21 mouse cellular contexts compared by ENCODE assay signal in the genomic region with DNA sequence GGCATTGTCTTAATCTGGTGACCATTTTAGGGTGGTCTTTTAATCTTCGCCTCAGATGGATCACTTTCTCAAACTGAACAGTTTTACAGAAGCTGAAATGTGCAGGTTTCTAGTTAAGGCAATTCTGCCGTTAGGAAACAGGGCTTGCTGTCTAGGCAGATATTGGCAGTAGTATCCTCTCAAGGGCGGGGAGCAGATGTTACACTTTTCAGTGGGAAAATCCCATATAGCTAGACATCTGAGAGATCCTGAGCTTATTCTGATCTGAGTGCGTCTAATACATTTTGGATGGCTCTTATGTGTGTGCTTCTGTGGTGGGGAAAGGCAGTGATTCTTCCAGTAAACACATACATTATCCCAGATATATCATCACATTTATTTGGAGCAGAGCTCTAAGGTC.
"Had no signal": no experiment of that assay in that cellular context is flagged by ENCODE, and none has a peak within 500 bp of the region (broad histone marks: within the 10 kb centered on the region; RNA-seq: fewer than 3 reads in every experiment).

No protein-coding gene starts in this region.

- DNase-seq: kidney, adult 18-20 months; kidney, adult 9 months; kidney, postnatal 14 days; kidney, postnatal 4 days; left cerebral cortex, postnatal 4 days; liver, postnatal 0 days; lung, embryonic 14.5 days; retina, postnatal 1 day; right cerebral cortex, postnatal 4 days; thymus, postnatal 25 days had no signal

- H3K9me3 ChIP-seq: limb, embryonic 12.5 days; limb, embryonic 15.5 days; midbrain, embryonic 12.5 days; midbrain, embryonic 15.5 days; neural tube, embryonic 12.5 days; neural tube, embryonic 15.5 days had no signal

- H3K27ac ChIP-seq: limb, embryonic 12.5 days; limb, embryonic 15.5 days; liver, embryonic 14.5 days; macrophage; midbrain, embryonic 12.5 days; midbrain, embryonic 15.5 days; neural tube, embryonic 12.5 days; neural tube, embryonic 15.5 days; stomach, postnatal 0 days had no signal

- H3K4me1 ChIP-seq: limb, embryonic 12.5 days; limb, embryonic 15.5 days; midbrain, embryonic 12.5 days; midbrain, embryonic 15.5 days; neural tube, embryonic 12.5 days; neural tube, embryonic 15.5 days had no signal

- H3K27me3 ChIP-seq: limb, embryonic 12.5 days; limb, embryonic 15.5 days; midbrain, embryonic 12.5 days; midbrain, embryonic 15.5 days; neural tube, embryonic 12.5 days; neural tube, embryonic 15.5 days had no signal

- ATAC-seq: liver, postnatal 0 days; lung, postnatal 0 days; midbrain, embryonic 15.5 days had no signal

- H3K4me3 ChIP-seq: limb, embryonic 12.5 days; limb, embryonic 15.5 days; midbrain, embryonic 12.5 days; midbrain, embryonic 15.5 days; neural tube, embryonic 12.5 days; neural tube, embryonic 15.5 days had no signal

- H3K4me2 ChIP-seq: limb, embryonic 12.5 days; limb, embryonic 15.5 days; liver, embryonic 11.5 days; lung, embryonic 14.5 days; midbrain, embryonic 12.5 days; midbrain, embryonic 15.5 days; neural tube, embryonic 12.5 days; neural tube, embryonic 15.5 days had no signal

- H3K9ac ChIP-seq: limb, embryonic 12.5 days; limb, embryonic 15.5 days; liver, embryonic 14.5 days; liver, postnatal 0 days; lung, embryonic 14.5 days; midbrain, embryonic 12.5 days; midbrain, embryonic 15.5 days; neural tube, embryonic 12.5 days; neural tube, embryonic 15.5 days had no signal

- H3K36me3 ChIP-seq: limb, embryonic 12.5 days; limb, embryonic 15.5 days; midbrain, embryonic 12.5 days; midbrain, embryonic 15.5 days; neural tube, embryonic 12.5 days; neural tube, embryonic 15.5 days had no signal
